Mouse (Mus musculus): ENCODE results near the gene Esrrg.

DNA sequence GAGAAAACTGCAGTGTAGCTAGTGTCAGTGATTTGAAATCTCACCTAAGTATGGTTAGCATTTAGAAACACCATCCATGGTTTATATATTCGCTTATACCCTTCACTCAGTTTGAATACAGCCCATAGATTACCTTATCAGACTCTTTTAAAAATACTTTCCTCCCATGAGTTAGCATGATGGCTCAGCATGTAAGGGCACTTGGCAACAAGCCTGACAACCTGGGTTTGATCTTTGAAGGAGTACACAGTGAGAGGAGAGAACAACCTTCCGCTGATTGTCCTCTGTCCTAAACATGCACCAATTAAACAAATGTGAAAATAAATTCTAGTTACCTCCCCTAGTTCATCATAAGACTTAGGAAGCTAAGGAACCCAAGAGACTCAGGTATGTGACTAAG is 550.5 kb downstream of the Esrrg start:
- no peak for TF ChIP-seq CTCF (IDR thresholded peaks at IDR 0.05; ENCODE audit: low read depth, low read length)
- TF ChIP-seq GATA1 (IDR thresholded peaks at IDR 0.05; ENCODE audit: borderline replicate concordance, low read length): no peak
